Mouse (Mus musculus): ENCODE data around the gene 1700012A03Rik.

1700012A03Rik gene

GRCm38 (mm10) chr6:32093312-32093711 lies 43.3 kb downstream of the 1700012A03Rik start:
- no peak for DNase-seq (ENCODE audit: low spot score in 2 of 2)

GRCm38 (mm10) chr6:32105547-32106275 lies 55.7 kb downstream of the 1700012A03Rik start:
- DNase-seq (ENCODE audit: low spot score in 2 of 2): no peak
